Mouse (Mus musculus): ENCODE results near the gene Fgf15.
"Not testable (repeated sequence)": the region's sequence is repeated elsewhere in the genome, so short reads cannot be mapped to it uniquely, and the experiment has no call there.

Gene Fgf15

DNA sequence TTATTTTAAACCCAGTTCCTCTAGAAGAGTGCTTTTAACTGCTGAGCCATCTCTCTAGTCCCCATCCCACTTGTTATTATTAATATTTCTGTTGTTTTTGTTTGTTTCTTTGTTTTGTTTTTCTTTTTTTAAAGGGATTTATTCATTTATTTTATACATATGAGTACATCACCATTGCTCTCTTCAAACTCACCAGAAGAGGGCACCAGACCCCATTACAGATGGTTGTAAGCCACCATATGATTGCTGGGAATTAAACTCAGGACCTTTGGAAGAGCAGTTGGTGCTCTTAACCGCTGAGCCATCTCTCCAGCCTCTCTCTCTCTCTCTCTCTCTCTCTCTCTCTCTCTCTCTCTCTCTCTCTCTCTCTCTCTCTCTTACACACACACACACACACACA lies 5.7 kb upstream of the Fgf15 start:
- not testable (repeated sequence) for DNase-seq (ENCODE audit: low spot score in 2 of 2)

DNA sequence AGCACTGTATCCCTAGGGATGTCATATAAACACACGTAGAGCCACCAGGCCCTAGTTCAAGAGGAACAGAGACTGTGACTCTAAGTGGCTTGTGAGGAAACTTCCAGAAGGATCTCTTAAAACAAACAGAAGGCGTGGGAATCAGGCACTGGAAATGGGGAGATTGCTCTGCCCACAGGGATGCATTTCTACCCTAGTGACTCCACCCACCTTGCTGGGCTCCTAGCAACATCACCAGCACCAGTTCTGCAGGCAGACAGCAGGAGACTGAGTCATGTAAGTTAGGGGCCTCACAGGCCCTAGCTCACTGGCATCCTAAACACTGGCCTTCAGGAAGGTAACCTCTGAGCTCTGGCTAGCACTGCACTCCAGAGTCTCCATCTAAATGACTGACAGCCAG lies 4.5 kb upstream of the Fgf15 start:
- peak in 1 of 2 experiments; percentile 32 for DNase-seq (ENCODE audit: low spot score in 2 of 2)

DNA sequence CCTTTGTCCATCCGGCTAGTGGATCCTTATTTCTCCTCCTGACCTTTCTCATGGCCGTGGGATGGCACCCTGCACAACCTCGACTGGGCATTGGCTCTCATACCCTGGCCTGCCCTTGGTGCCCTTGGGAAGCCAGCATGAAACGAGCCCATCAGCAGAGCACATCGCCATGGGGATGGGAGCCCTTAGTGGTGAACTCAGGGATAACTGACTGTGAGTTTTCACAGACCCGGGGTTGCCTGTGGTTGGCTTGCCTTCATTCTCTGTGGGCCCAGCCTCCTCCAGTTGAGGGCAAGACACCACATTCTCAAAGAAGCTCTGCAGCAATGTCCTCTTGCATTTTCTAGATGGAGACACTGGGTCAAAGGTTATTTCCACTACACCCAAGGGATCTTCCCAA lies 4.0 kb upstream of the Fgf15 start:
- DNase-seq (ENCODE audit: low spot score in 2 of 2), result no peak

DNA sequence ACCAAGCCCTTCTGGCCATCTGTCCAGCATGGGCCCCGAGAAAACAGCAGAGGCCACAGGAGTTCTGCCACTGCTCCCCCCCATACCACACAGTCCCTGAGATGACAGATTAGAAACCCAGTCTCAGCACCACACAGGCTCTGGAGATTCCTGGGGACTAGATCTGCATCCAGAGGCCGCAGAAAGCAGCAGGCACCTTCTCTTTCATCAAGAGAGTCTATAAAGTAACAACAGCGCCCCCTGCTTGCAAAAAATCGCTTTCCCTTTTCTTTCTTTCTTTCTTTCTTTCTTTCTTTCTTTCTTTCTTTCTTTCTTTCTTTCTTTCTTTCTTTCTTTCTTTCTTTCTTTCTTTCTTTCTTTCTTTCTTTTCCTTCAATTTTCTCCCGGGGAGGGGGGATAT lies 2.1 kb upstream of the Fgf15 start:
- no peak for DNase-seq (ENCODE audit: low spot score in 2 of 2)

DNA sequence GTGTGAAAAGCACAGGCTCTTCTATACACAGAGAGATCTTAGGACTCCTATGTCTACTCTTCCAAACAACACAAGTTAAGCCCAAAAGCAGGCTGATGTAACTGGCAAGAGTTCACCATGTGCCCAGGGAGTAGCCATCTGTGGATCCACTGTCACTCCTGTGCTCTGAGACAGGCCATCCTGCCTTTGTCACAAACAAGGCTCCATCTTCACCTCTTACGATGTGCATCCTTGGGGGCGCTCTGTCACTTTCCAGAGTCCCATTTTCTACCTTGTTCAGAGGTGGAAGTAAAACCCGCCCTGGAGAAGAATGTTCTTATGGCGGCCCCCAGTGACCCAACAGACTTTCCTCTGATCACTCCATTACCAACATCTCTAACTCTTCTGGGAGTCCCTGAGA lies 1.6 kb upstream of the Fgf15 start:
- DNase-seq (ENCODE audit: low spot score in 2 of 2), result no peak

DNA sequence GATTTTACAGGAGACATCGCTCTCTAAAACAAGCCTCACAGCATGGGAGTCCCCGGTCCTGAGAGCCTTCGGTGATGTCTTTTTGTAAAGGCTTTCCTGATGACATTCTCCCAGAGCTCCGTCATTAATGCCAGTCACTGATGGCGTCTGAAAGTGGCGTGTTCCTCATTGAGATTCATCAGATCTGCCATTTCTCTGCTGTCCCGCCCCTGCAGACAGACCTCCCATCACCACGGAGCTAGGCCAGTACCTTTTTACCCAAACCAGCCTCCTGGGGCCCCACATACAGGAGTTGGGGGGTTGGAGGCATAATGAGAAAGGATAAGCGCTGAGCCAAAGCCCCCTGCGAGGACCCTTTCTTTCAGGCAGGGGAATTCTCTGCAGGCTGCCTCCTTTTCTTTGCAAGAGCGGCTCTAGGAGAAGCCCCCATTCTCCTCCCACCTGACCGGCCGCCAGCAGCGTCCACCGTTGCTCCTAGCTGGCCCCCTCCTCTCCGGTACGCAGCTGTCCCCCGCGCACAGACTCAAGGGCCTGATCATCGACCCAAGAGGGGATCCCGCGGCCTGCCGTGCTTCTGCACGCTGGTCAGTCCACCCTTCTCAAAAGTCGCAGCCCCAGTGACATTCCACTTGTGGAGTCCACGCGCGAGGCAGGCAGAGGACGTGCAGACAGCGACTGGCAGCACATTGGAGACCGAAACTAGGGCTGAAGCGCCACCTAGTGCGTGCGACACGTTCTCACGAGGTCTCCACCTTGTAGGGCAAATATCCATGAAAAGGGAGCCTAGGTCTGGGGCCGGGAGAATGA lies 823 bp upstream of the Fgf15 start:
- DNase-seq (ENCODE audit: low spot score in 2 of 2), result peak in 1 of 2 experiments; percentile 61

DNA sequence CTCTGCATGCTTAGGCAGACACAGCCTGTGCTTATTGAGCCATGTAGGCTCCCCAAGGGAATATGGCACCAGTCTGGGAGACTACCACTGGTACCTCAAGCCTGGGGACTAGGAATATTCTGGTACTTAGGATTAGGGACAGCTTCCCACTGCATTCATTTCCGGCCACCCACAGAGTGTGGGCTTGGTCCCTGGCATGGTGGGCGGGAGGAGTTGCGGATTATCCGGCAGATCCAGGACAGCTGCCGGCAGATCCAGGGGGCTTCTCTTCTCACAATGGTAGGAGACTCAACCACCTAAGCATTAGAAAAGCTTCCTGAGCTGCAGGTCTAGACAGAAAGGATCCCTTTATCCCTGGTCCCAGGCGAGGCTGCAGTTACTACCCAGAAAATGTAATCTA lies 2.2 kb downstream of the Fgf15 start:
- no peak for DNase-seq (ENCODE audit: low spot score in 2 of 2)

DNA sequence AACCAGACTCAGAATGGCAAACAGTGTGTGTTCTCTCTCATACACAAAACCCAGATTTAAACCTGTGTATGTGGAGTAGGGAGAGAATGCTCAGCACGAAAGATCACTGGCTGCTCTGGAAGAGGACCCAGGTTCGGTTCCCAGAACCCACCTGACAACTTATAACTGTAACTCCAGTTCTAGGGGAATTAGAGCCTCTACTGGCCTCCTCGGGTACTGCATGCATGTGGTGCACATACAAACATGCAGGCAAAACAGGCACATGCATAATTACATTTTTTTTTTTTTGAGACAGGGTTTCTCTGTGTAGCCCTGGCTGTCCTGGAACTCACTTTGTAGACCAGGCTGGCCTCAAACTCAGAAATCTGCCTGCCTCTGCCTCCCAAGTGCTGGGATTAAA lies 9.2 kb downstream of the Fgf15 start:
- not testable (repeated sequence) for DNase-seq (ENCODE audit: low spot score in 2 of 2)

DNA sequence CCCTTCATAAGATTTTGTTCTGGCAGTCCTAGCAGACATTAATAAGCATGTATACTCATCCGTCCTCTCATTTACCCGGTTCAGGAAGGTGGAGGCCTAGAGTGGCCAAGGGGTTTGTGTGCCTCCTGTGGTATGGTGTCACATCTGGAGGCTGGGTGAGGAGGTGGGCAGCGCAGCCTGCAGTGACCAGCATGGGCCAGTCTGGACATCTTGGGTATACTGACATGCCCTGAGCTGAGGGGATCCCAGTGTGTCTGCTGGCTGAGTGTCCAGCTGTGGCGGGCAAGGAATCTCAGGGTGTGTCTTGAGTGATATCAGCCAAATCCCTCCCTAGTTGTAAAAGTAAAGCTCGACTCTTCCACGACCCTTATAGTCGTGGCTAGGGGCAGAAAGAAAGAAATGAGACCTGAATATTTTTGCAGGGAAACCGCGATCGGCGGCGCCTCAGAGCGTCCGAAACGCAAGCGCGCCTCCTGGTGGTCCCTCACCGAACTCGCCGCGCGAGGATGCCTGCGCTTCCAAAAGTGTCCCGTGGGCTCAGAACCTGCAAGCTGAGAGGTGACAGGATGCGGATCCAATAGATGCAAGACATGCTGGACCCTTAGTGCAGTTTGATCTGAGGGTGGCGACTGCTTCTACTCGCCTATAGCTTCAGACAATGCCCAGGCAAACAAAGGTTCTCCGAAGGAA lies 10.5 kb downstream of the Fgf15 start:
- DNase-seq (ENCODE audit: low spot score in 2 of 2), result peak in 1 of 2 experiments; percentile 69

DNA sequence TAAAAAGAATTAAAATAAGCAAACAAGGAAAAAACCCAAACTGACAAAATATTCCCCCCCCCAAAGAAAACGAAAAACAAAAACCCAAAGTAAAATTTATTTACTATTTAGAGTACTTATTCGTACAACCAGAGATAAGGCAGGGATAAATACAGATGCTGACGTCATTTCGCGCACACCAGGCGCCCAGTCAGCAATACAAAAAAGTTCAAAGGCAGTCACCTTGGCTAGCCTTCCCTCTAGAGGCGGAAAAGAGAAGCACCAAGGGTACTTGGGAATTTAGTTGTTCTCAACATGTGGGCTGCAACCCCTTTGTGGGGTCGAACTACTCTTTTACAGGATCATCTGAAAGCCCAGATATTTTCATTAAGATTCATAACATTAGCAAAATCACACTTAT lies 11.5 kb downstream of the Fgf15 start:
- no peak for DNase-seq (ENCODE audit: low spot score in 2 of 2)

DNA sequence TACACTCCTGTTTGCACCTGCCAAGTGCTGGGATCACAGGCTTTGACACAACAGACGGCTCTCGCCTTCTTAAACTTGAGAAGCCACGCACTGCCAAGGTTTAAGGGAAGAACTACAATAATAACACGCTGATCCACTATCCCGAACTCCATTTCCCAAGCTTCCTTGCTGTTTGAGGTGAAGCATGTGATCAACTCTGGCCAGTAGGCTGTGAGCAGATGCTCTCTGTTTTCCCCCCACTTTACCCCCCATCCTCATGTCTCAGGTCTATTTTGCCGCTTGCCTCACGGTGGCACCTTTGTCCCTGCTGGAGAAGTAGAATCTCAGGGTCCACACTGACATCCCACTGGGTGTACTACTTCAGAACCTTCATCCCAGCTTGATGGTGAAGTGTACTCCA lies 12.4 kb downstream of the Fgf15 start:
- peak in 1 of 2 experiments; percentile 44 for DNase-seq (ENCODE audit: low spot score in 2 of 2)

DNA sequence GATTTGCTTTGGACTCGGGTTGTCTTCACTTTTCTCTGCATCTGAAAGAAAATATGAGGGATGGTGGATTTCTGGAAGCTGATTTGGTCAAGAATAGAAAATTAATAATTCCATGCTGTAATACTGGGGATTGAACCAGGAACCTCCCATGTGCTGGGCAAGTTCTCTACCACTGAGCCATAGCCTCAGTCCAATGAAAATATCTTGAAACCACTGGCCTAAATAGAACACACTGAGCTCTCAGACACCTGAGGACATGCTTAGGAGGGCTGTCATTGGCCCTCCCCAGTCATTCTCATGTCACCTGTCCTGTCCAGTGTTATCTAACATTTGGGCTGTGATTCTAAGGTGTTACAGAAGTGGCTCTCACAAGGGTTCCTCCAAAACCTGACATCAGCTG lies 14.8 kb downstream of the Fgf15 start:
- DNase-seq (ENCODE audit: low spot score in 2 of 2), result peak in 1 of 2 experiments; percentile 68

DNA sequence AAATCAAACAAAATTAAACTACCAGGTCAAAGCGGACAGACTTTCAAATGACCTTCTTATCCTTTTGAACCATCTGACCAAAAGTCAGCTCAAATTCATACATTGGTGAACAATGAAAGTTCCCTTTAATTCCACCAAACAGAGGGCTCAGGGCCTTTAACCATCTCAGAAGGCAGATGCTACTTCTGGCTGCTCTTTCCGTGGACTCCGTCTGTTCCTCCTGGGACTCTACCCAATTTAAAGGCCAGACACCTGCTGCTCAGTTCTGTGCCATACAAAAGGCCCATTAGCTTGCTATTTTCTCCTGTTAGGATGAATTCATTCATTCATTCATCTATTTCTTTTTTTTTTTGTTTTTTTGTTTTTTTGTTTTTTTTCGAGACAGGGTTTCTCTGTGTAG lies 16.6 kb downstream of the Fgf15 start:
- no peak for DNase-seq (ENCODE audit: low spot score in 2 of 2)

DNA sequence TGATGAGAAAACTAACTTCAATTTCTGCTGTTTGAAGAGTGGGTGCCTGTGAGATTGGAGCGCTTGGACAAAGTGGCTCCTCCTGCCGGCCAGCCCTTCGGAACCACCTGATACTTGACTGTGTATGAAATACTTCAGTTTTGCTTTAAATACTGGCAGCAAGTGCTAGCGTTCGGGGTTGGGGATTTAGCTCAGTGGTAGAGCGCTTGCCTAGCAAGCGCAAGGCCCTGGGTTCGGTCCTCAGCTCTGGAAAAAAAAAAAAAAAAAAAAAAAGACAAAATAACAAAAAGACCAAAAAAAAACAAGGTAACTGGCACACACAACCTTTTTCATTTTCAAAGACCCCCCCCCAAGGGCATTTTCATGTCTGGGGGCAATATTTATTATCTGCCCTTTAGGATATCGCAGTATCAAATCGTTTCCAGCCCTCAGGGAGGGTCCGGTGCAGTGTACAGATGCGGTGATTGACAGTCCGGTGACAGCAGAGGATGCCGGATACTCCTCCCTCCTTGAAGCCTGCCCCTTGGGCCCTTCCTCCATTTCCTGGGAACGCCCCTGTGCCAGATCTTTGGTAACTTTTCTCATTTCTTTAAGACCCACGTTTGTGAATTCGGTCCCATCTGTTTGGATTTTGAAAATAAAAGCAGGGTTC lies 18.1 kb downstream of the Fgf15 start:
- DNase-seq (ENCODE audit: low spot score in 2 of 2), result peak; percentile 59 to 91

DNA sequence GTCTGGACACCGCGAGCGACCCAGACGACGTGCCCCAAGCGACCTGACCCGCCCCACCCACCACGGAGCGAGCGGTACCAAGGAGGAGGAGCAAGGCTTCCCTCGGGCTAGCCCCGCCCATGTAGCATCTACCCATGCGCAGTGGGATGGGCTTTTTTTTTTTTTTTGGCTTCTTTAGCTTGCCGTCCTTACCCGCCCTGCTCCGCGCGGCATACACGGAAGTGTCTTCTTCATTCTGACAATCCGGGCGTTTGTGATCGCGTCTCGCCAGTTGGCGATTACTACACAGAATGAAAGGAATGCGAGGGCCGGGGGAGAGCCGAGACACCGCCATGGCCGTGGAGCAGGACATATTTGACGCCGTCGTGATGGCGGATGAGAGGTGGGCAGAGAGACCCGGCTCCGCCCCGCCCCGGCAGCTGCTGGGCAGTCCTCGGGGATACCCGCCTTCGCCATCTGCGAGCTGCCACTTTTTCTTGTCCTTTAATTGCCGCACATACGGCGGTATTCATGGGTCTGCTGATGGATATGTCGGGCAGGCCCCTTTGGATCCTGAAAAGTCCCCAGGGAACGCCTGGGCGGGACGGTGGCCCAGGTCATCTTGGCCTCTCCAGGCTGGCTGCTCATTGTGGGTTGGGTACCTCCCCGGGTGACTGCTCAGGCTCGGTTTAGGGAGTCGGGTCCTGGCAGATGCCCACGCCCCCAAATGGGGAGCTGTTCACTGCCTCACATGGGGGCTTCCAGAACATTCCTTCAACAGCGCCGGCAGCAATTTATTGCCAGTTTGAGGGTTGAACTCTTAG lies 18.8 kb downstream of the Fgf15 start, which contains the start of gene LTO1:
TSS of gene LTO1 (plus strand) at position 153 of the 803 bp plus-strand sequence.
- peak; percentile 71 to 91 for DNase-seq (ENCODE audit: low spot score in 2 of 2)

DNA sequence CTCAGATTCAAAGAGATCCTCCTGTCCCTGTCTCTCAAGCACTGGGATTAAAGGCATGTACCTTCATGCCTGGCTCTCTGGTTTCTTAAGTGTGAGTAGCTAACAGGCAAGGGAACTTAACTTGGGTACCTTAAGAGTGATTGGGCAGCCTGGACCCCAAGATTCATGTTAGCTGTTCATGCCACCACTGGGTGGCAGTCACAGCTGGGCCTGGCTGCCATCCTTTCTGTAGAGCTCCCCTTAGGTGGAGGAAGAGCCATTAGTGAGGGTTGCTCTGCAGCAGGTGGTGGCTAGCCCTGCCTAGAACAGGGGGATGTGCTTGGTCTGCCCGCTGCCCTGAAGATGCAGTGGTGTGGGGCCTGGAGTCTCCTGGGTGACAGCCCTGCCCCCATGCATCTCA lies 22.5 kb downstream of the Fgf15 start:
- no peak for DNase-seq (ENCODE audit: low spot score in 2 of 2)

DNA sequence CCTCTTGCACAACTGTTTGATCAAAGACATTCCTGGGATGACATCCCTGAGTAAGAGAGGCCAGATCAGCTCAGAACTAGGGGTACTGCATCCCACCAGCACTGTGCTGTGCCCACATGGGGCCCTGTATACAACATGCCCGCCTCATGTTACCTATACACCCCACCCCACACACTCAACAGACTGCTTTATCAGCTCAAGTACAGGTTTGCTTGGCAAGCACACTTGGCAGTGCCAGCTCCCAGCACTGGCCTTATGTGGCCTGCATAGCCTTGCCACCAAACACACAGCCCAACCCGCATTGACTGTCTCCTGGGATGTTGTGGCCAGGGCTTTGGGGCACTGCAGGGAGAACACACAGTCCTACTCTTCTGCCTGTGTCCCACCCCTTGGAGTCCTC lies 31.3 kb downstream of the Fgf15 start:
- DNase-seq (ENCODE audit: low spot score in 2 of 2), result no peak

DNA sequence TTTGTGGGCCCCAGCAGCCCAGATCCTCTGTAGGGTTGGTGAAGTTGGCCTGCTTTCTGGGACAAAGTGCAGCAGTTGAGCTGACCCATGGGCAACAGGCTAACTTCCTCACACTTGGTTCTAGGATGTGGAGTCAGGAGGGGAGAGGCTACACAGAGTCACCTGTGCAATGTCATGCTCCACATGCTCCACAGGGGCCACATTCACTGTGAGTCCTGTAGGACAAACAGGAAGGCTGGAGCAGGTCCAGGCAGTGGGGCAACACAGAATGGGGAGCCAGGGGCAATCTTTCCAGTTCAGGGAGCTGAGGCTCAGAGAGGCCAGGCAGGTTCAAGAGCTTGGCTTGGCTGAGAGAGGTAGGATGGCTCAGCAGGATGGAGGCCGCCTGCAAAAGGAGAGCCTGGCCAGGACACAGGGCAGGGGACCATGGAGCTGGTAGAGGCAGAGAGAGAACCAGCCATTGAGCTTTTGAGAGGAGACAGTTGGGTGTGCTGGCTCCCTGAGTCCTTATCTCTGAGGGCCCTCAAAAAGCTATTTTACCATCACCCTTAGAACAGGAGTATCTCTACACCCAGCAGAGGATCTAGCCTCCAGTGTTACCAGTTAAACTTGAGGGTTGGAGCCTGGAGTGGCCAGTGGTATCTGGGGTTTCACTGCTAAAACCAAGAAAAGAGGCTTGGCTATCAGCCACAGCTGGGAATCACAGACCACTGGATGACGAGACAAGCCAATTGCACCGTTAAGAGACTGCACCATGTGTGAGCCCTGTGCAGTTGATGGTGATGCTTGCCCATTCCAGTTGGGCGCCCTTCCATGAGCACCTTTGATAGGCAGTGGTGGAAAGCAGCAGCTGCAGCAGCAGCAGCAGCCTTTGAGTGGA lies 31.9 kb downstream of the Fgf15 start:
- DNase-seq (ENCODE audit: low spot score in 2 of 2), result no peak

DNA sequence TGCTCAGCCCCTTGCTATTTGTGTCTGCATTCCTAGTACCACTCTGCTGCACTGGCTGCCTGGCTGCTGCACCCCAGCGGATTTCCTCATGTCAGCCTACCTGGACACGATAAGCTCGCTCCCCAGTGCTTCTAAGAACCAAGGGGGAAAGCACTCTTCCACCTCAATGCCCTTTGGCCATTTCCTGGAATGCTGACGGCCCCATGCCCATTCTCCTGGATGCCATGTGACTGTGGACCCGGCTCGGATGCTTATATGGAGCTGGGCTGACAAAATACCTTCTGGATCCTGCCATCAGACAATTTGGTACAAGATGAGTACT lies 32.5 kb downstream of the Fgf15 start:
- no peak for DNase-seq (ENCODE audit: low spot score in 2 of 2)

DNA sequence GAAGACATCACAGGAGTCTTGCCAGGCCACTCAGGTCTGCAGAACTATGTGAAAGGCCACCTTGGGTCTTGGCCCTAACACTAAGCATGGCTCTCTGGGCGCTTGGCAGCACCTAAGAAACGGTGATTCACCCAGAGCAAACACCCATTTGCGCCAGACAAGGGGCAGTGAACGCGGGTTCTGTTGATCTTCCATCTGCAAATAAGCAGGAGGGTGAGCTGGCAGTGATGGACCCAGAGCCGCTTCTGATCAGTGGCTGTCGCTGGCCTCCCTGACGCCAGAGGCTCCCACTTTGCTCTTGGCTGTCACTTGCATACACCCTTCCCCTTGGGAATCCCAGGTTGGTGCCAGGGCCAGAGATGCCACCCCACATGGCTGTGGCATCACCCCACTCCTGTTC lies 33.2 kb downstream of the Fgf15 start:
- no peak for DNase-seq (ENCODE audit: low spot score in 2 of 2)

DNA sequence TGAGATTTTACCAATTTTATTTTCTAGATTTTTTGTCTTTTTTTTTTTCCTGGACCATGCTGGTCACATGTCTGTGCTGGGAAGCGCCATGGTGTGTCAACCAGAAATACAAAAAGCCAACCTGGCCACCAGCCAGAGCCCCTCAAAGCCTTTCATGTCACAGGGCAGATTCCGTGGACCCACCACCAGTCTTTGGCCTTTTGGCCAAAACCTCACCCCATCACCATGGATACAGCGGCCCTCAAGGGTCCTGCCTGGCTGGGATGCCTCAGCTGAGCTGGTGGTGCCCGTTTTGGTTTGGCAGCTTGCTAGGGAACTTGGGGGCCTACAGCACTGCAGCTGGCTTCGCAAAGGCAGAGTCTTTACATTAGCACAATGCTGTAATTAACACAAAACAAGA lies 33.6 kb downstream of the Fgf15 start:
- DNase-seq (ENCODE audit: low spot score in 2 of 2), result no peak
